Mouse (Mus musculus): ENCODE measurements around the gene Tsen54.

GRCm38 (mm10) chr11:115837606-115838345, 23.3 kb downstream of the Tsen54 start:
- TF ChIP-seq ZNF384 (IDR thresholded peaks at IDR 0.05; ENCODE audit: low read depth, low read length) (no peak), MAFK (IDR thresholded peaks at IDR 0.05; ENCODE audit: insufficient read depth, low read depth, low read length) (no peak), CHD2 (IDR thresholded peaks at IDR 0.05; ENCODE audit: low read depth, low read length) (no peak)

Measured in ES-E14 (cell line).